Mouse (Mus musculus): ENCODE measurements around the gene Pias4. TPM values are rescaled to one million over a fixed set of nuclear protein-coding genes. Genes with fewer than 3 reads are reported as not detected.
"Not testable (repeated sequence)": the region's sequence is repeated elsewhere in the genome, so short reads cannot be mapped to it uniquely, and the experiment has no call there.

Pias4 gene
- 10 to 100 TPM; 17.6 to 23.8 TPM for polyA plus RNA-seq (2017; shearing (Covaris generic))

DNA sequence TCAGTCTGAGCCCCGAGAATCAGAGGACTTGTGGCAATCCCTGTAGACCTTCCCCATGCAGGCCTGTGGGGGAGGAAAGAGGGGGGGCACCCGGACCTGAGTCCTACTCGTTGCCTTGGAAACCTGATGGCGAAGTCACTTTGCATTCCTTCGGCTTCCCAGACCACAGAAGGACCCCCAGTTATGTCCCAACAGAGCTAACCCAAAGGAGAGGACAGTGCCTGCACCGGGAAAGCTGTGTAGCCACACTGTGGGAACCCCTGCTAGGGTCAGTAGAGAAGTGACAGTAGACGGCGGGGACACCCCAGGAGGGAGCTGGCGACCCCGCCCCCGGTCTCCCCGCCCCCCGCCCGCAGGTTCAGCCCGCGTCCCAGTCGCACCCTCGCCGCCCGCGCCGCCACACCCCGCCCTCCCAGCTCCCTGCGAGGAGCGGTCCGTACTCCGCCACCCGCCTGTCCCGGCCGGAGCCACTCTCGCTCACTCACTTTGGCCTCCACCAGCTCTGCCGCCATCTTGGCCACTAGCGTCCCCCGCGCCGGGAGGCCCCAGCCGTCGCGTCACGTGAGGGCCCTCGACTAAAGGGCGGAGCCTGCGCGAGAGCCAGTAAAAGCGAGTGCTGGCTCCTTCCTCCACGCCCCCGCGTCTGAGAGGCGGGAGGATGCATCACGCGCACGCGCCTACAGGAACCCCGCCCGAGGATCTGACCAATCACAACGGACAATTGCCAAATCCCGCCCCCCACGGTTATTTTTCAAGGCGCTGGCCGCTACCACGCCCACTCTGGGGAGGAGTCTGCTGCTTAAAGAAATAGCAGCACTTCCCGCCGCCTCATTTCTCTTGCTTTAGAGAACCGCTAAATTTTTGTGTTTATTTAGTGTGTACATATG lies at the start of gene Pias4:
Gene Pias4, minus strand, starts transcription at position 724 of the 887 bp plus-strand sequence.
- ATAC-seq = peak; percentile 69

DNA sequence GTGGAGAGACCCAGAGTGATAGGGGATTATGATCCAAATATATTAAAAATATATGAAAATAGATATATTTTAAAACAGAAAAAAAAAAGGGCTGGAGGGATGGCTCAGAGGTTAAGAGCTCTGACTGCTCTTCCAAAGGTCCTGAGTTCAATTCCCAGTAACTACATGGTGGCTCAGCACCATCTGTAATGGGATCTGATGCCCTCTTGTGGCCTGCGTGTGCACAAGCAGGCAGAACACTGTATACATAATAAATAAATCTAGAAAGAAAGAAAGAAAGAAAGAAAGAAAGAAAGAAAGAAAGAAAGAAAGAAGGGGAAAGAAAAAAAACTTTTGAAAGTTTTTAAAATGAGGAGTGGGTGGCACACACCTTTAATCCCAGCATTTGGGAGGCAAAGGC lies 49.5 kb upstream of the Pias4 start:
- not testable (repeated sequence) for ATAC-seq

GRCm38 (mm10) chr10:81216810-81217209 lies 49.1 kb upstream of the Pias4 start:
- ATAC-seq = no peak

GRCm38 (mm10) chr10:81216260-81216659 lies 48.5 kb upstream of the Pias4 start:
- no peak for ATAC-seq

GRCm38 (mm10) chr10:81210154-81210553 lies 42.4 kb upstream of the Pias4 start:
- no peak for ATAC-seq

DNA sequence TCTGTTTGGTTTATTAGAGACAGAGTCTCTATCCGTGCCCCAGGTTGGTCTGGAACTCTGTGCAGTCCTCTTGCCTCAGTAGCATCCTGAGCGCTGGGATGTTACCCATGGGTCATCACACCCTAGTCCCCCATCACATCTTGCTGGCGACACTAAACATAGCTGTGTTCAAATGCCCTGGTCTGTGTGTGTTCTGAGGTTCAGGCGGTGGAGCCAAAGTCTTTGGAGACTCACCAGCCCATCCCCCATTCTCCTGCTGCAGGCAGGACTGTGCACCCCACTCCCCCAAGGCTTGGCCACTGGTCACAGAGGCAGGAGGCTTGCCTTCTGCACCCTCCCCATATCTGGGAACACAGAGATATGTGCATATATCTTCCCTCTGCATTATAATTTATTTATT lies 36.4 kb upstream of the Pias4 start:
- no peak for ATAC-seq

- no peak for ATAC-seq
Observed at GRCm38 (mm10) chr10:81202978-81203720, 35.4 kb upstream of the Pias4 start.

DNA sequence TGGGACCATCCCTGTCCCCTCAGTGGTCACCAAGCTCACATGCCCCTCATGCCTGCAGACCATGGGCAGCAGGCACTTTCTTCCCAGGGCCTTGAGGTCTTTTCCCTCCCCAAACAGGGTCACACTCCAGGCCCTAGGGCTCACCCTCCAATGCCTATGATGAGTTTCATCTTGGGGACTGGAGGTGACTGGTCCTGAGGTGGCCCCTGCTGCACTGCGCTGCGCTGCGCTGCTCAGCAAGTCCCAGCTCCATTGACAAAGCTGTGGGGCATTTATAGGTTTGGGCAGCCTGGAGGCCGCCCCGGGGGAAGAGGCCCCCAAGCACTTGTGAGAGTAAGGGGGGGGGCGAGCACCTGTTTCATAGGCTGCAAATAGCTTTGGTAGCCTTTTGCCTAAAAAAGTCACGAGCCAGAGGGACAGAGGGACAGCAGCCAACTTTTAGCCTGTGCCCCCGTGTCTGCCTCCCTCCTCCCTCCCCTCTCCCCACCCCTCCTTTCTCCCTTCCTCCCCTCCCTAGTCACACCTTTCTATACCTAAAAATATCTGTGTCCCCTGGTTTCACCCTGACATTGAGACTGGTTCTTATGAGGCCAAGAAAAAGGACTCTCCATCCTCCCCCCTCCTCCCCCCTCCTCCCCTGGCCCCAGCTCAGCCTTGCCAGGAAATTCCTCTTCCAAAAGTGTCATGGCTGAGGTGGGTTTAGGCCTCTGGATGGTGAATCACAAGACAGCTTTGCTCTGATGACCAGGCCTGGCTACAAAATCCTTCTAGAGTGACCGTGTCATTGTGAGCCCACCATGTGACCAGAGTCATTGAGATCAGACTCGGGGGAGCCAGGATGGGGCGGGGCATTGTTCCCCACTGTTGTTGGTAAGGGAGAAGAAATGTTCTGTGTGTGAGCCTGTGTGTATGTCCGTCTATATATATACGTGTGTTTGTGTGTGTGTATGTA lies 34.4 kb upstream of the Pias4 start, which contains the start of gene Nmrk2:
Gene Nmrk2, minus strand, starts transcription at position 245 of the 952 bp plus-strand sequence.
- no peak for ATAC-seq

- ATAC-seq = no peak
Observed at GRCm38 (mm10) chr10:81200605-81201287, 33.0 kb upstream of the Pias4 start.

DNA sequence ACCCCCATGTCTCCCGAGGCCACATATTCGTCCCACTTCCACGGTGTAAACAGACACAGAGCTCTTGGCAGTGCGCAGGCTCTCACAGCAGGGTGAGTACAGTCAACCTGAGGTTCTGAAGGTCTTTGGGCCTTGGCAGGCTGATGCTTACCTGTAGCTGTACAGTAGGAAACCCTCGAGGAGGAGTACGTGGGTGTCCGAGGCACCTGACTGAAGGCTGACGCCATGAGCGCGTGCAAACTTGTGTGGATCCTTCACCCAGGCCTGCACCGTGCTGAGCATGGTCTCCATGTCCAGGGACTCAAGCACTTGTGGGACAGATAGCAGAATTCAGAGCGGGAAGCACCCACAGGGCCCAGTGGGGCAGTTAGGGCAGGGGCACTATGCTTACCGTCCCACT lies 32.4 kb upstream of the Pias4 start:
- ATAC-seq = no peak

GRCm38 (mm10) chr10:81198990-81199389 lies 31.3 kb upstream of the Pias4 start:
- no peak for ATAC-seq

- ATAC-seq = no peak
Observed at GRCm38 (mm10) chr10:81198230-81198629, 30.5 kb upstream of the Pias4 start.

GRCm38 (mm10) chr10:81197305-81197704 lies 29.6 kb upstream of the Pias4 start:
- no peak for ATAC-seq

- no peak for ATAC-seq
Observed at GRCm38 (mm10) chr10:81196470-81197065, 28.8 kb upstream of the Pias4 start.

GRCm38 (mm10) chr10:81195300-81195699 lies 27.6 kb upstream of the Pias4 start:
- no peak for ATAC-seq

- peak; percentile 29 for ATAC-seq
Observed at GRCm38 (mm10) chr10:81193991-81194774, 26.5 kb upstream of the Pias4 start.

- no peak for ATAC-seq
Observed at GRCm38 (mm10) chr10:81192968-81193501, 25.3 kb upstream of the Pias4 start.

GRCm38 (mm10) chr10:81192270-81192967 lies 24.7 kb upstream of the Pias4 start:
- ATAC-seq = peak; percentile 68

DNA sequence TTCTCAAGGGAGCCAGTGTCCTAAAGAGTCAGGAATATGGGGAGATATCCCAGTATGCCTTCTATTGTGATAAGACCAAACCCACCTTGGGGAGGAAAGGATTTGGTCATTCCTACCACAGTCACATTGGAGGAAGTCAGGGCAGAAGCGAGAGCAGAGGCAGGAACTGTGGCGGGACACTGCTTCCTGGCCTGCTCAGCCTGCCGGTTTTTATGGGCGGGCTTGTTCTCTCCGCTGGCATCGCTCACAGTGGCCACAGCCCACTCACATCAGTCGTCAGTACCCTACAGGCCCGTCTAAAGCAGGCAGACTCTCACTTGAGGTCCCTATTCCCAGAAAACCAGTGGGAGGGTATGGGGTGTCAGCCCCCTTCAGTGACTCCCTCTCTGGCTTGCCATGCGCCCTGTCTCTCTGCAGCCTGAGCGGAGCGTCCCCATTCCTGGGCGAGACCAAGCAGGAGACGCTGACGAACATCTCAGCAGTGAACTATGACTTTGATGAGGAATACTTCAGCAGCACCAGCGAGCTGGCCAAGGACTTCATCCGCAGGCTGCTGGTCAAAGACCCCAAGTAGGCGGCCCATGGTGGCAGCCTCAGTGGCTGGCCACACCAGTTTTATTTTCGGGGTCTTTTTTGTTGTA lies 23.7 kb upstream of the Pias4 start:
- ATAC-seq = no peak

Data from activated CD4-positive, CD25-positive, alpha-beta regulatory T cell, adult 4 months (primary cell).